Mouse (Mus musculus): ENCODE measurements around the gene Ung.

GRCm38 (mm10) chr5:114163117-114163696, 33.0 kb downstream of the Ung start:
- TF ChIP-seq POLR2A (IDR thresholded peaks at IDR 0.05; ENCODE audit: extremely low read depth, insufficient read depth, low read length) (no peak), CTCF (IDR thresholded peaks at IDR 0.05; ENCODE audit: low read depth, low read length) (no peak)

Measured in liver, adult 2 months (tissue).